Mouse (Mus musculus): ENCODE results near the gene Nr2f6. TPM values are rescaled to one million over a fixed set of nuclear protein-coding genes. Genes with fewer than 3 reads are reported as not detected.
A peak's percentile ranks its signal among the peaks of the same experiment; 100 is the strongest.

The Nr2f6 gene
- total RNA-seq (2021), result 10 to 100 TPM; 47.6 to 53.6 TPM

DNA sequence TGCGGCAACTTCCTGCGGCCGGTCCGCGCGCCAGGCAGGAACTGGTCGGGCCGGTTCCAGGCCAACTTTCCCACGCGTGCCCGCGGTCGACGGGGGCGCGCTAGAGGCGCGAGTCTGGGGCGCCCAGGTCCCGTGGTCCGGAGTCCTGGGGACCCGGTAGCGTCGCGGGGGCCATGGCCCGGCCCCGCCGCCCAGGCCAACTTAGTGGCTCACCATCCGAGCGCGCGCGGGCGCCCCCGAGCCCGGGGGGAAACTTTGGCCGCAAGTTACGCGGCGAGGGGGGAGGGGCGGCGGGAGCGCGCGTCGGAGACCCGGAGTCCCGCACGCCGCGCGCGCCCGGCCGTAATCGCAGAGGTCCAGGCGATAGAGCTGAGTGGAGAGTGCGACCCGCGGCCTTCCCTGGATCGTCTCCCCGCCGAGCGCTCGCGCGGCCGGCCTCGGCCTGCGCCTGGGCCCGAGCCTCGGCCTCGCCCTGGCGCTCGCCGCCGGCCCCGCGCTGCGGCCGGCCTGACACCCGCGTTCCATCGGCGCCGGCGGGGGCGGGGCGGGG is at the start of gene Nr2f6:
TSS of gene Nr2f6 (minus strand) at position 540 of the 550 bp plus-strand sequence.
- intact Hi-C loops (cut with DNase I), result no loop called here
- peak; percentile 75 to 88 for DNase-seq

DNA sequence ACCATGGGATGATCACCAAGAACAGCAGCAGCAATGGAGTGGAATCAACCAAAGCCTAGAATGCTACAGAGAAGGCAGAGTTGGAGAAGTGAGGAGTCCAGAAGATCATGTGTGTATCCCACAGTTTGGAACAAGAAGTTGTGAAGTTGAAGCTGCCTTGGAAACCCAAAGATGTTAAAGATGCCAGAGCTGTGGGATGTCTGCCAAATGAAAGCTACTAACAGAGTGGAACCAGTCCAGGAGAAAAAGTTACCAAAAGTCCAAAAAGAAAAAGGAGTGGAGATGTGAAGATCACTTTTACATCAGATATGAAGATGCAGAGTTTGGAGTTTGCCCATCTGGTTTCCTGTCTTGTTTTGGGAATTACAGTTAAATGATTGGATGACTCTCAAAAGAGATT is 40.4 kb upstream of the Nr2f6 start:
- DNase-seq, result no peak
- intact Hi-C loops (cut with DNase I), result no loop called here

- no peak for DNase-seq
- intact Hi-C loops (cut with DNase I), result loop anchor here (5.0 kb wide), 1 partner anchor 1116 kb away; no protein-coding TSS in a partner anchor
Measured at GRCm38 (mm10) chr8:71411535-71412273, 29.9 kb upstream of the Nr2f6 start.

DNA sequence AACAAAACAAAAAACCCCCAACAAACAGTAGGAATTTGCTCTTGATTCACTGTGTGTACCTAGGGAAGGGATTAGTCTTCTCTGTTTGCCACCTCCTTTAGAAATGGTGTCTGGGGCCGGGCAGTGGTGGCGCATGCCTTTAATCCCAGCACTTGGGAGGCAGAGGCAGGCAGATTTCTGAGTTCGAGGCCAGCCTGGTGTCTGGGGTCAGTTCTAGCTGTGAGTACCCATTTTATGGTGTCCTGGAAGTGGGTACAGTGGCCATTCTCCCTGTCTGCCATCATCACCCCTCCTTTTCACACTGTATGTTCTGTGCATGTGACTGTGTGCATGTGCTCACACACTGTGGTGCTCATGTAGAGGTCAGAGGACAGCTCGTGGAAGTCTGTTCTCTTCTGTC is 26.5 kb upstream of the Nr2f6 start:
- intact Hi-C loops (cut with DNase I), result no loop called here
- DNase-seq, result no peak

- no peak for DNase-seq
- intact Hi-C loops (cut with DNase I), result loop anchor here (2.0 kb wide), 1 partner anchor 67 kb away; no protein-coding TSS in a partner anchor
Measured at GRCm38 (mm10) chr8:71407441-71407840, 25.7 kb upstream of the Nr2f6 start.

DNA sequence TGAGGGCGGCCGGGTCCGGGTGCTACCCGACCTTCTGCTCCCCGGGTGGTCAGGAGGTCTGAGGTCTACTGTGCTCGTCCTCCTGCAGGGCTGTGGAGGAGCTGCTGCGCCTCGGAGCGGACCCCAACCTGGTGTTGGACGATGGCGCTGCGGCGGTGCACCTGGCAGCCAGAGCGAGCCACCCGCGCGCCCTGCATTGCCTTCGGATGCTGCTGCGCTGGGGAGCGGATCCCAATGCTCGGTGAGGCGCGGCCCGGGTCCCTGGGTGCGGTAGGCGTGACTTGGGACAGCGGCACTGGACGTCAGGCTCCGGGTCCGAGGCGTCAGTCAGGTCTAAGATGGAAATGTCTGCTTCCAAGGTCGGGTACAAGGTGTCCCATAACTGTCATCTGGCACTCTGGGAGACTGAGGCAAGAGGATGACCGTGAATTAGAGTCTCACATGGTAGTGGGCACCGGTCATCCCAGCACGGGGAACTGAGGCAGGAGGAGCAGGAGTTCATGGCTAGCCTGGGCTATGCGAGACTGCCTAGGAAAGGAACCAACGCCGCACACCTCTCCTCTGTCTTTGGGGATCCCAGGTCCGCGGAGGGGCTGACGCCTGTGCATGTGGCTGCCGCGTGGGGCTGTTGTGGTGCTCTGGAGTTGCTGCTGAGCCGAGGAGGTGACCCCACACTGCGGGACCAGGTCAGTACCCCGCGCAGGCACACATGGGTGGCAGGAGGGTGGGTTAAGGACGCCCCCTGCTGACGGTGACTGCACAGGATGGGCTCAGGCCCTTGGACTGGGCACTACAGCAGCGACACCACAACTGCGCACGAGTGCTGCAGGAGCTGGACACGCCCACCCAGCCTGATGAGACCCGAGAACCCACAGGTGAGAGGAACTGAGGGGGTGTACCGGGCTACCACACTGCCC is 24.6 kb upstream of the Nr2f6 start:
- intact Hi-C loops (cut with DNase I), result loop anchor here (1.0 to 2.0 kb wide), 2 partner anchors 35 to 66 kb away; partner anchors contain the start of gene Ocel1
- peak; percentile 66 to 67 for DNase-seq

DNA sequence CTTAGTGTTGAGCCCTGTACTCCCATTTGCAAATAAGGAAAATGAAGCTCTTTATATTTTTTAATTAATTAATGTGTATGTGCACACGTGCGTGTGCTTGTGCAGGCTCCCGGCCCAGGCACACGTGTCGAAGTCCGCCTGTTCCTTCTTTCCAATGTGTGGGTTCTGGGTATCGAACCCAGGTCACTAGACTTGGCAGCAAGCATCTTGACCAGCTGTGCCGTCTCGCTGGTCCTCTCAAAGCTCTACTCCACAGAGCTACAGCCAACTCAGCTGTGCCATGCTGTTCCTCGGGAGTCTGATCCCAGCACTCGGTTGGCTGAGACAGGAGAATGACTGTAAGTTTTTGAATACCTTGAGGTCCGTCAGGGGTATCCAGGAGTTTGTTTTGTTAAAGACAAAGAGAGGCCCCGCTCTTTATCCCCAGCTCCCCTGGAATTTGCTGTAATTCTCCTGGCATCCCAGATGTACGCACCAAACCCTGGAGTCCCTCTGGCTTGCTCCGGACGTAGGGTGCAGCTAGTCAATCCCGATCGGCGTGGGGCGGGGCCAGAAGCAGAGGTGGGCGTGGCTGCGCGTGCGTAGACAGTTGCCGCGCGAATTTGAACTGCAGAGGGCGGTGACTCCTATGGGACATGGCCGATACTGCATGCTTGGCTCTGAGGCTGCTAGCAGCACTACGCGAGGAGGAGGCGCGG is 23.8 kb upstream of the Nr2f6 start, which contains the start of gene Ankle1:
TSS of gene Ankle1 (plus strand) at position 610 of the 698 bp plus-strand sequence.
- peak; percentile 99 for DNase-seq
- intact Hi-C loops (cut with DNase I), result loop anchor here (1.0 to 2.0 kb wide), 2 partner anchors 34 to 65 kb away; partner anchors contain the start of gene Ocel1

GRCm38 (mm10) chr8:71404951-71405351 is 23.2 kb upstream of the Nr2f6 start:
- intact Hi-C loops (cut with DNase I), result loop anchor here (5.0 kb wide), 1 partner anchor 143 kb away; no protein-coding TSS in a partner anchor
- no peak for DNase-seq

DNA sequence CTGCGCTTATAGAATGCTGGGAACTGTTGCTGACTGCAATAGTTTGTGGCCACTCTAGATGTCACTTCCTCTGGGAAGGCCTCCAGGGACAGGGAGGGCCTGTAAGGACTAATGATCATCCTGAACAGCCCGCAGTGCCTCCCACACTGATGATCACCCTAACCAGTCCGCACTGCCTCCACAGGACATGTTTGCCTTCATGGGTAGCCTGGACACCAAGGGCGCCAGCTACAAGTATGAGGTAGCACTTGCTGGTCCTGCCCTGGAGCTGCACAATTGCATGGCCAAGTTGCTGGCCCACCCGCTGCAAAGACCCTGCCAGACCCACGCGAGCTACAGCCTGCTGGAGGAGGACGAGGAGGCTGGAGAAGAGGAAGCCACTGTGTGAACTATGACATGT is 22.3 kb upstream of the Nr2f6 start:
- intact Hi-C loops (cut with DNase I), result loop anchor here (5.0 kb wide), 1 partner anchor 142 kb away; no protein-coding TSS in a partner anchor
- no peak for DNase-seq

GRCm38 (mm10) chr8:71403107-71403885 is 21.5 kb upstream of the Nr2f6 start:
- intact Hi-C loops (cut with DNase I), result loop anchor here (5.0 kb wide), 1 partner anchor 141 kb away; no protein-coding TSS in a partner anchor

GRCm38 (mm10) chr8:71402446-71402964 is 20.7 kb upstream of the Nr2f6 start:
- DNase-seq, result peak in 1 of 2 experiments; percentile 1
- intact Hi-C loops (cut with DNase I), result loop anchor here (5.0 kb wide), 1 partner anchor 140 kb away; no protein-coding TSS in a partner anchor

More at GRCm38 (mm10) chr8:71403107-71403885, 21.5 kb upstream of the Nr2f6 start:
- peak in 1 of 2 experiments; percentile 0 for DNase-seq

GRCm38 (mm10) chr8:71401454-71401853 is 19.7 kb upstream of the Nr2f6 start:
- DNase-seq, result peak; percentile 0 to 1
- intact Hi-C loops (cut with DNase I), result loop anchor here (5.0 kb wide), 1 partner anchor 139 kb away; no protein-coding TSS in a partner anchor

DNA sequence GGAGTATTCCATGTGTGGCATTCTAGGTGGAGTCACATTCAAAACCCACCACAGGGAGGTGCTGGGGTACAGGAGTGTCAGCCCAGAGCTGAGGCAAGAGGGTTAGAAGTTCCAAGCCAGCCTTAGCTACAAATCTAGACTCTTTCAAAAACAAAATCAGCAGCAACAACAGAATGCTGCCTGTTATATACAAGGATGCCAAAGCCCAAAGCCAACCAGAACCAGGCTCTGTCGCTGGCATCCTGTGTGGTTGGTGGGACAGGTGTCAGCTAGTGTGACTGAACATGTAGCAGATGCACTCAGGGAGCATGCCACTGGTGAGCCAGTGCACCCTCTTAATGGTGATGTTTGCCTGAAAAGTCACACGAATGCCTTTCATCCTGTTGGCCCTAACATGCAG is 19.1 kb upstream of the Nr2f6 start:
- DNase-seq, result no peak
- intact Hi-C loops (cut with DNase I), result loop anchor here (5.0 kb wide), 1 partner anchor 139 kb away; no protein-coding TSS in a partner anchor

- intact Hi-C loops (cut with DNase I), result no loop called here
- peak; percentile 2 to 3 for DNase-seq
Measured at GRCm38 (mm10) chr8:71397701-71398100, 15.9 kb upstream of the Nr2f6 start.

- peak; percentile 87 to 88 for DNase-seq
- intact Hi-C loops (cut with DNase I), result no loop called here
Measured at GRCm38 (mm10) chr8:71396639-71397305, 15.0 kb upstream of the Nr2f6 start, which contains the start of gene Babam1. Babam1 (plus strand) TSS chr8:71396861.

- intact Hi-C loops (cut with DNase I), result no loop called here
Measured at GRCm38 (mm10) chr8:71395629-71396028, 13.9 kb upstream of the Nr2f6 start, which contains the start of gene Ushbp1. Ushbp1 (minus strand) TSS chr8:71395802.

DNA sequence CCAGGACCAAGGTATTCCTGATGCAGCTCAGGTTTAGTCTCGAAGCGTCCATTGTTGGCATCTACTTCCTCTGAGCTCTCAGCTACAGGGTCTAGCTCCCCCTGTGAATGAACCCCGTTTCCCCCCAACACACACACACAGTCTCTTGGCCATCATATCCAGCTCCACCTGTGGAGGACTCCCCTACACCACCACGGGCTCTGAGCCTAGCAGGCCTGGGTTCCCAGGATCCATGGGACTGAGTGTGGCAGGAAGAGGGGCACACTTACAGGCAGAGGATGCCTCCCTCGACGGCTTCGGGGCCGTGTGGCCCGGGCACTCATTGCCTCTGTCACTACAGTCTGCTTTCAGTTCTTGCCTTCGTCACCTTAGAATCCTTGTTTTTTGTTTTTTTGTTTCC is 13.3 kb upstream of the Nr2f6 start:
- intact Hi-C loops (cut with DNase I), result no loop called here
- DNase-seq, result peak; percentile 5 to 6

More at GRCm38 (mm10) chr8:71395629-71396028, 13.9 kb upstream of the Nr2f6 start, which contains the start of gene Ushbp1:
- peak; percentile 57 to 58 for DNase-seq

GRCm38 (mm10) chr8:71394481-71394880 is 12.7 kb upstream of the Nr2f6 start:
- intact Hi-C loops (cut with DNase I), result no loop called here
- peak; percentile 8 to 19 for DNase-seq
